Mouse (Mus musculus): ENCODE results near the gene Trappc10.

GRCm38 (mm10) chr10:78244058-78244437 is 393 bp downstream of the Trappc10 start:
- TF ChIP-seq CTCF (IDR thresholded peaks at IDR 0.05; ENCODE audit: extremely low read depth, insufficient read depth, insufficient read length, insufficient replicate concordance) (no peak), POLR2A (IDR thresholded peaks at IDR 0.05; ENCODE audit: low read depth, low read length) (no peak)

Measured in spleen, adult 2 months (tissue).